20 mouse cellular contexts compared by ENCODE assay signal in genomic region chr6:88745027-88745426, GRCm38 (mm10).
"Had no signal": no experiment of that assay in that cellular context is flagged by ENCODE, and none has a peak within 500 bp of the region (broad histone marks: within the 10 kb centered on the region; RNA-seq: fewer than 3 reads in every experiment).

No protein-coding gene starts in this region.

- H3K27ac ChIP-seq: limb, embryonic 10.5 days; limb, embryonic 13.5 days; liver, embryonic 14.5 days; midbrain, embryonic 12.5 days; stomach, embryonic 15.5 days had no signal

- H3K27me3 ChIP-seq: limb, embryonic 13.5 days; midbrain, embryonic 12.5 days; neural tube, embryonic 15.5 days; stomach, embryonic 15.5 days had no signal

- H3K4me2 ChIP-seq: limb, embryonic 13.5 days; lung, embryonic 14.5 days; midbrain, embryonic 12.5 days; neural tube, embryonic 15.5 days; stomach, embryonic 15.5 days had no signal

- ATAC-seq: inflammation-experienced regulatory T-cells, adult 6 months; liver, postnatal 0 days; midbrain, embryonic 16.5 days had no signal

- DNase-seq: kidney, adult 8-10 months; layer of hippocampus, adult 9-11 months; liver; liver, postnatal 0 days; lung, embryonic 14.5 days; lung, postnatal 10 days; lung, postnatal 4 days; right cerebral cortex, postnatal 25 days; spleen, adult 18-20 months; thymus, postnatal 25 days had no signal

- H3K4me3 ChIP-seq: layer of hippocampus, adult 2 months; limb, embryonic 10.5 days; limb, embryonic 13.5 days; midbrain, embryonic 12.5 days; myocyte; neural tube, embryonic 15.5 days; stomach, embryonic 15.5 days had no signal

- H3K9me3 ChIP-seq: limb, embryonic 10.5 days; limb, embryonic 13.5 days; midbrain, embryonic 12.5 days; neural tube, embryonic 15.5 days; stomach, embryonic 15.5 days had no signal

- H3K36me3 ChIP-seq: limb, embryonic 10.5 days; limb, embryonic 13.5 days; midbrain, embryonic 12.5 days; neural tube, embryonic 15.5 days; stomach, embryonic 15.5 days had no signal

- H3K9ac ChIP-seq: limb, embryonic 13.5 days; liver, embryonic 14.5 days; liver, postnatal 0 days; lung, embryonic 14.5 days; midbrain, embryonic 12.5 days; neural tube, embryonic 15.5 days; stomach, embryonic 15.5 days had no signal
